Mouse (Mus musculus) embryonic stem cell, embryonic (primary cell): ENCODE results near the gene Antxr1.

ENCODE experiments used
- CTCF ChIA-PET, 4 experiments: fragments of 300-600 bp in 2 of 4; fragments of 350-600 bp in 2 of 4; sonication (Branson Sonifier 250); formaldehyde crosslinking; loops; one replicate each; lab custom pipeline; 2022; ENCODE audit warnings: inconsistent platforms in 2 of 4; lab: Charles Lee
- POLR2A ChIA-PET, 4 experiments: fragments of 300-600 bp in 2 of 4; fragments of 350-600 bp in 2 of 4; sonication (Branson Sonifier 250); formaldehyde crosslinking; loops; one replicate each; lab custom pipeline; 2022; ENCODE audit warnings: antibody characterized with exemption in 4 of 4, inconsistent platforms in 1 of 4; lab: Charles Lee

The Antxr1 gene

DNA sequence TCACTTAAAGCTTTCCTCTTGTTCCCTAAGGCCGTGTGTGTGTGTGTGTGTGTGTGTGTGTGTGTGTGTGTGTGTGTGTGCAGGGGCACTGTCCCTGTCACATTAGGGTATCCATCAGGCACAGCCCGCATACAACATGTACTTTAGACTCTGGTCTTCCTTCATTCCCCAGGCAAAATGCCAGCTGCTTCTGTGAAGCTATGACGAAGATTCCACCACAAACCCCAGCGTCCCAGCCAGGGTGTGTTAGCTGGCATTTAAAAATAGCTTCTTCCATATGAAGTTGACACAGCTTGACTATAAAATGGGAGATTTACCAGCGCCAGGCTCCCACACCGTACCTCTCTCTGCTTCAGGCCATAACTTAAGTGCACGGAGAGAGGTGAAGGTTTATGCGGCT is 152.5 kb downstream of the Antxr1 start:
- CTCF ChIA-PET, result interaction anchor here in 3 of 4 experiments (0.6 to 1.5 kb wide), 6 partner anchors 74 to 466 kb away, joined by 3 to 11 read pairs (median 4); no protein-coding TSS in a partner anchor
- POLR2A ChIA-PET, result interaction anchor here in 1 of 4 experiments (0.6 kb wide), 1 partner anchor 33 kb away, joined by 3 read pairs; no protein-coding TSS in a partner anchor

DNA sequence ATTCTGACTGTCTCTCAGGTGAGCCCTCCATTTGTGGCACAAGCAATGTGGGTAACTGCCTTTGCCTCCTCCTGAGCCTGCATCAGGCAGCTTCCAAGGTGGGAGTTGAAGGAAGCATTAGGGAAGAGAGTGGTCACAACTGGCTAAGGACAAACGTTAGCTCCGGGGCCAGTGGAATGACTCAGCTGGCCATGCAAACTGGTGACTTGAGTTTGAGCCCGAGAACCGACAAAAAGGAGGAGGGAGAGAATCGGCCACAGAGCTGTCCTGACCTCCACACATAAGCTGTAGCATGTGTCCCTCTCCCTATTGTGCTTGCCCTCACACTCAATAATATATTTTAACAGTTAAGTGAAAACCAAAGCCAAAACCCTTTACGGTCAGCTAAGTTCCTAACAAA is 152.9 kb downstream of the Antxr1 start:
- CTCF ChIA-PET, result interaction anchor here in 1 of 4 experiments (0.6 to 1.3 kb wide), 2 partner anchors 82 to 291 kb away, joined by 4 to 5 read pairs; no protein-coding TSS in a partner anchor
- POLR2A ChIA-PET, result interaction anchor here in 1 of 4 experiments (0.6 kb wide), 1 partner anchor 32 kb away, joined by 3 read pairs; no protein-coding TSS in a partner anchor

DNA sequence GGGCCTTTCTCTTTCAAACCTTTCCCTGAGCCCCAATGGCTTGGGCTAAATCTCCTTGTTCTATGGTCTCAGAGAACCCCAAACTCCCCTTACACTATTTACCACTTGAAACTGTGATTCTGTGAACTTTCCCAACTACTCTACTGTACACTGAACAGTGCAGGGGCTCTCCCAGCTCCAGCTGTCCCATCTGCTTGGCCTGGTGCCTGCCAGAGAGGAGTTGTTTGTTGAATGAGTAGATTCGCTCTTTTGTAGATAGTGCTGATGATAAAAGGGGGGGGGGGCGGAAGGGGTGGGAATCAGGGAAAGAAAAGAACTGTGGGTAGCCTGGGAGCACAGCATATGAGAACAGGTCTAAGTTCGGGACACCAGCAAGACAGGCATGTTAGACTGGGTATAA is 164.2 kb downstream of the Antxr1 start:
- CTCF ChIA-PET, result no interaction called here
- POLR2A ChIA-PET, result interaction anchor here in 2 of 4 experiments (0.6 kb wide), 2 partner anchors 10 to 44 kb away, joined by 3 to 4 read pairs; no protein-coding TSS in a partner anchor

DNA sequence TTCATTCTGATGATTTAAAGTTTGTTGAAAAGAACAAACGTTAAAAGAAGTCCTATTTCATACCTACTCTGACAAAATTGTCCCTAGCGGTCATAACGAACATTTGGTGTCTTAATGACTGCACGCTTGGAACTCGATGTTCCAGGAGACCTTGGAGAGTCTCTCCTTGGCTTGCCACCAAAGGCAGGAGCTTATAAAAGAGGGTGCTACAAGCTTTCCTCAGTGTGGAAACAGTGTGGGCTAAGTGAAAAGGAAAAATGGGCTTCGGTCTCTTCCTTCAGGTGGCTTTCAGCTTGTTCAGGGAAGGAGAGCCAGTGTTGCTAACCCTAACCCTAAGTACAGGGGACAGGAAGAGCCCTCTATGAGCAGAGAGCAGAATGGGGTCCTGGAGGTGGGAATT is 164.7 kb downstream of the Antxr1 start:
- POLR2A ChIA-PET, result interaction anchor here in 2 of 4 experiments (0.6 kb wide), 2 partner anchors 11 to 44 kb away, joined by 3 to 4 read pairs; no protein-coding TSS in a partner anchor
- CTCF ChIA-PET, result no interaction called here

DNA sequence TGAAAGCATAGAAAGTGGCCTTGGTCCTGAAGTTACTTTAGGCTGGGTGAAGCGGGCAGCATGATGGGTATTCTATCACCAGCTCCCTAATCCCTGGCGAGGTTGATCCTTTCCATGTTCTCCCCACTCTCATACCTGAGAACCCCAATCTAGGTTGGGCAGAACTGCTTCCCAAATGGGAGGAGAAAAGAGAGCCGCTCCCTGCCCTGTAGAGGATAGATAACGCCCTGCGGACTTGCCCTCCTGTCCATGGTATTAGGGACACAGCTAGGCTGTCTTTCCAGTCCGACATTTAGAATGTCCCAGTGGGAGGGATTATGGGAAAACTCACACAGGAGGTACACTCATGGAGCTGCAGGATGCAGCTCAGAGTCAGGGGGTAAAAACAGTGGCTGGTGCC is 165.3 kb downstream of the Antxr1 start:
- ChIA-PET POLR2A (no interaction called here), CTCF (interaction anchor here in 1 of 4 experiments (1.1 kb wide), 1 partner anchor 154 kb away, joined by 3 read pairs; no protein-coding TSS in a partner anchor)

DNA sequence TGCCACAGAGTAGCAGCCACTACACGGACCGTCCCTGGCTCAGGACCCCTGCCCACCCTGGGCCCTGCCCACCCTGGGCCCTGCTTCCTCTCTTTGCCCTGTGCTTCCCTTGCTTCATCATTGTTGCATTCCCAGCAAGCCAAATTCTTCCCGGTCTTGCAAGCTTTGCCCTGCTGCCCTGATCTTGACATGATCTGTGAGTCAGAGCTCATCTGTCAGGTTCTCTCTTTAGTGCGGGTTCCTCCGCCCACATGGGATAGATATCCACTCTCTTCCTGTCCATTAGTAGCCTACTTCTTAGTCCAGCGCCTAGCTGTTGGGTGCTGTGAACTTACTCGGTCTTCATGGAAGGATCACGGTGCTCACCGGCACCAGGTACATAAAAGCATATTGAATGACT is 167.6 kb downstream of the Antxr1 start:
- POLR2A ChIA-PET, result interaction anchor here in 1 of 4 experiments (1.4 kb wide), 1 partner anchor 48 kb away, joined by 3 read pairs; no protein-coding TSS in a partner anchor

DNA sequence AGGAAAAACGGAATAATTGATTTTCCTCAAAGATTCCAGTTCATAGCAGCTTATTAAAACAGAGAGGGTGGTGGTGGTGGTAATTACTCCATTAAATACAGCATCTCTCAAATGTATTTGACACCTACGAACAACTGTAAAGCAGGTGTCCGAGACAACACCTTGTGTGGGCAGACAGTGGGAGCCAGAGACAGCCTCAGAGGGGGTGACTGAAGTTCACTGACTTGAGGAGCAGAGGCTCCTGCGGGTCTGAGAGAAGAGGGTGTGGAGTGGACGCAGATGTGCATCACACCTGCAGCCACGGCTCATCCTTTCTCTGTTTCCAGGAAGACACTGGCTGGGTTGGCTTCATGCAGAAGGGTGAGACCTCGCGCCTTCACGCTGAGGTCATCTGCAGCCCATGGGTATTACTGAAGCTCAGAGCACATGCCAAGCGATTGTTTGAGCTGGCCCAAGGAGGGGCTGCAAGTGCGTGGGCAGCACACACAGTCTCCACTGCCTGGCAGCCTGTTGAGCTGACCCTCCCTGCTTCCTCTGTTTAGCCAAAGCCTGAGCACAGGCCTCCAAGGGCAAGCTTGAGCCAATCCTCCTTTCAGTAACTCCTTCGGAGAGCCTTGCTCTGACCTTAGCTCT is 168.8 kb downstream of the Antxr1 start:
- CTCF ChIA-PET, result interaction anchor here in 1 of 4 experiments (0.7 kb wide), 1 partner anchor 169 kb away, joined by 3 read pairs; the partner anchor contains the start of gene Antxr1
- POLR2A ChIA-PET, result interaction anchor here in 1 of 4 experiments (1.9 kb wide), 1 partner anchor 14 kb away, joined by 4 read pairs; no protein-coding TSS in a partner anchor

More for the DNA sequence above, 167.6 kb downstream of the Antxr1 start:
- CTCF ChIA-PET, result interaction anchor here in 1 of 4 experiments (1.1 kb wide), 1 partner anchor 67 kb away, joined by 3 read pairs; no protein-coding TSS in a partner anchor

DNA sequence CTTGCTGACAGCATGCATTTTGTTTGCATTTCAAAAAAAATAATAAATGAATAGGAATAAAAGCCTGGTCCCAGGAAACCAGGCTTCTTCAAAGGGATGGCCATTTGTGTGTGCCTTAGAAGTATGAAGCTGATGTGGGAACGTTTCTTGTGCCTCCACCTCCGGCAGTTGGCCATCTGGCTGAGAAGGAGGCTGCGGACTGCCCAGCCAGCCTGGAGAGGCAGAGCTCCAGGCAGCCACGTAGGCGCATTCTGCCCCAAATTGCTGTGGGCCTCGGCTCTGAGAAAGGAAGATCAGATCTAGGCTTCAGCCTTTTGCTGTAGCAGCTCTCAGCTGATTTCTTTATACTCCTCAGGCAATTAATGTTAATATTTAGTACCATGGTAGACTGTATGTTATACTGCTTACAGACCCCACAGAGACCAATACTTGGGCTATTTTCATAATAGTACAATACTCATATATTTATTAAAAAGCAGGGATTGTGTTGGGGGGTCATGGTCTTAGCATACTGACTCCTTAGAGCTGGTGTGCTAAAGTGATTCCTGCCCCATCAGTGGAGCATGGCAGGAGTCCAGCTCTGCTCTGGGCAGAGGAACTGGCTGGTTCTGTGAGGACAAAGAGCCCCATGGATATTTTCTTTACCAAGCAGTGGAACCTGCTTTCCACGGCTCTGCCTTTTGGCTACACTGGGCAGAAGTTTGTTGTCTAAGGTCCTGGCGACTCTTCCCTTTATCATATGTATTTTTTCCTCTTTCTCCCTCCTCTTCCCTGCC is 169.9 kb downstream of the Antxr1 start:
- ChIA-PET CTCF (interaction anchor here in 2 of 4 experiments (0.7 to 0.9 kb wide), 2 partner anchors 15 to 170 kb away, joined by 3 read pairs; partner anchors contain the start of gene Antxr1 (in 1 of the 2)), POLR2A (interaction anchor here in 1 of 4 experiments (1.5 to 1.9 kb wide), 2 partner anchors 8 to 13 kb away, joined by 4 read pairs; no protein-coding TSS in a partner anchor)

DNA sequence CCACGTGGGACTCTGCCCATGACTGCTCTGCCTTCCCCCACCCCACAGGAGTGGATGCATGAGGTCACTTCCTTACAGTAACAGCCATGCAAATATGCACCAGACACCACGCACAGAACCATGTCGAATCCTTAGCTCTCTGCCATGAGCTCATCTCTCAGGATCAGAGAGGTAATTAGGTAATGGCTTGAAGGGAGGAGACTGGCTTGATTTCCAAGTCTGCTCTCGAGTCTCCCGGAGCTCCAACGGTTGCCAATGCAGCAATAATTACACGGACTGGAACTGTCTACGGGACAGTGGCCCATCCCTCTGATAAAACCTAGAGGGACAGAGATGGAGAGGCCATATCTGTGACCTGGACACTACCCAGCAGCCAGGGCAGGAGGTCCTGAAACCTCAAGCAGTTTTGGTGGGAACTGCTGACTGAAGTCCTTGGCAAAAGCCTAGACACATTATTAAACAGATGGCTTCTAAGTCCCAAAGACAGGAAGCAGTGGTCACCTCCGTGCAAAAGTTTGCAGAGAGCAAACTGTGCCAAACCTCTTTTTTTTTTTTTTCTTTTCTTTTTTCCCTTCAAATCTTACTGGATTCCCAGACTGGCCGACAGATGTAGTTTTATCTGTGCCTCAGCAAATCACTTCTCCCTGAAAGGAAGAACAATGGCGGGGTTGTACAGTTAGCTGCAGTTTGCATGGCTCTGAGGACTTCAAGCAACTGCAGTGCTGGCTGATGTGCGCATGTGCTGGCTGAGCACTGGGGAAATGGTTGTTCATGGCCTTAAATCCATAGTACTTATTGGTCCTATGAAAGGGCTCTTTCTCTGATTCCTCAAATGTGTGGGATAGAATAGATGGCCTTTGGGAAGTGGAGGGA is 174.0 kb downstream of the Antxr1 start:
- ChIA-PET POLR2A (interaction anchor here in 1 of 4 experiments (1.3 kb wide), 1 partner anchor 9 kb away, joined by 3 read pairs; no protein-coding TSS in a partner anchor), CTCF (interaction anchor here in 3 of 4 experiments (0.5 to 1.1 kb wide), 4 partner anchors 19 to 428 kb away, joined by 3 to 5 read pairs (median 4); no protein-coding TSS in a partner anchor)

DNA sequence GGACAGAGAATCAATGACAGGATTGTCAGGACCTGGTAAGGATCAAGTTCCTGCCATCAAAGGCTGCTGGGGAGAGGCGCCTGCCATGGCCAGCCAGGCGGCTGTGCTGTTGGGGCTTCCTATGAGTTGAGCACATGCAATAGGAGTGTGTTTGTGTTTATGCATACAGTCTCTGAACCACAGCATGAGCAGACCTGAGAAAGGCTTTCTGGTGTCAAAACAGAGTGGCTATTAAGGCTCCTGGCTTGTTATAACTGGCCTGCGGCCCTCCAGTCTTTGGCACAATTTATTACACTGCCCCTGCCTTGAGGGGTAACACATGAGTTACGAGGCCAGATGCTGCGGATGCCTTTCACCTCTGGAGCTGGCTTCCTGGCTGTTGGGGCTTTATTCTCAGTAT is 175.4 kb downstream of the Antxr1 start:
- ChIA-PET CTCF (no interaction called here), POLR2A (no interaction called here)

DNA sequence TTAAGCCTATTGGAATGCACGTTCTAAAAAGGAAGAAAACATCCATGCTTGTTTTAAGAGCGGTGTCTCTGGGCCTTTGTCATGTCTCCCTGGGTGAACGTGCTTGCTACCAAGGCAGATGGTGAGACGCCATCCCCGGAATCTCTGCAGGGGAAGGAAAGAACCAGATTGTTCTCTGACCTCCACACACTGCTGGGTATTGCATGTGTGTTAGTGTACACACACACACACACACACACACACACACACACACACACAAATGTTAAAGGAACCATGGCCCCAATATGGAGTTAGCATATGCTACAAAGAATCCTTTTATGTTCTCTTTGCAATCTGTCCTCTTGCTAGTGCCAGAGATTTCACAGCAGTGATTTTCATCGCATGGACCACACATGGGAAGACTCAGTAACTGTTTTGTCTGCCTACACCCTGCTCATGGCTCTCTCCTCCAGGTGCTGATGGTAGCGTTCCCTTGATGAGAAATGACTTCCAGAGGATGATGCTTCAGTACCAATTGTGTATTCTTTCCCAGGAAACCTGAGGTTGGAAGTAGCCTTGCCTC is 177.5 kb downstream of the Antxr1 start:
- CTCF ChIA-PET, result no interaction called here
- POLR2A ChIA-PET, result no interaction called here

DNA sequence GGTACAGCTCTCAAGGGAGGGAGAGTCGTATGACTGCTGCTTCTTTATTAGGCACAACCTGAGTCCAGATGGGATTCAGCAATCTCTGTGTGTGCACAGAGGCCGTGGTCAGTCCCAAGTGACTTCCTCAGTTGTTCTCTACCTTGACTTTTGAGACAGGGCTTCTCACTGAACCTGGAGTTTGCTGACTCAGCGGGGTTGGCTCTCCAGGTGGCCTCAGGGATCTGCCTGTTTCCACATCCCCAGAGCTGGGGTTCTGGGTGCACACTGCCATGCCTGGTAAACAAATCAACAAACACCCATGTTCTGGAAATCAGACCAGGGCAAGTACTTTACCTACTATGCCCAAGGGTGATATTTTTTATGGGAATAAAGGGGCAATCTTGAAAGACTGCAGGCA is 181.8 kb downstream of the Antxr1 start:
- ChIA-PET POLR2A (no interaction called here), CTCF (interaction anchor here in 1 of 4 experiments (1.2 kb wide), 1 partner anchor 52 kb away, joined by 3 read pairs; no protein-coding TSS in a partner anchor)

DNA sequence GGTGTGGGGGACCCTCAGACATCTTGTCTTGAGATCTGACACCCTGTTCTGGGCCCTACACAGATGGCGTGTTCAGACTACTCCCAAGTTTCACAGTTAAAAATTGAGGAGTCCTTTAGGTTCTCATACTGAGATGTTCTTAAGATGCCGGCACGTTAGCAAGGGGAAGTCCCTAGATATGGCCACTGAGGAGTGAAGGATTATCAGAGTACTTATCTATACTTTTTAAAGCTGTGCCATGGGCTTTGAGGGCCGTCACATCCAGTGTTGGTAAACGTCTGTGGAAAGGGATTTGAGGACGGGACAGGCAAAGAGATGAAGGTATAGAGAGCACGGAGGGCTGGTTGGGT is 182.4 kb downstream of the Antxr1 start:
- CTCF ChIA-PET, result interaction anchor here in 1 of 4 experiments (1.2 kb wide), 1 partner anchor 52 kb away, joined by 6 read pairs; no protein-coding TSS in a partner anchor

DNA sequence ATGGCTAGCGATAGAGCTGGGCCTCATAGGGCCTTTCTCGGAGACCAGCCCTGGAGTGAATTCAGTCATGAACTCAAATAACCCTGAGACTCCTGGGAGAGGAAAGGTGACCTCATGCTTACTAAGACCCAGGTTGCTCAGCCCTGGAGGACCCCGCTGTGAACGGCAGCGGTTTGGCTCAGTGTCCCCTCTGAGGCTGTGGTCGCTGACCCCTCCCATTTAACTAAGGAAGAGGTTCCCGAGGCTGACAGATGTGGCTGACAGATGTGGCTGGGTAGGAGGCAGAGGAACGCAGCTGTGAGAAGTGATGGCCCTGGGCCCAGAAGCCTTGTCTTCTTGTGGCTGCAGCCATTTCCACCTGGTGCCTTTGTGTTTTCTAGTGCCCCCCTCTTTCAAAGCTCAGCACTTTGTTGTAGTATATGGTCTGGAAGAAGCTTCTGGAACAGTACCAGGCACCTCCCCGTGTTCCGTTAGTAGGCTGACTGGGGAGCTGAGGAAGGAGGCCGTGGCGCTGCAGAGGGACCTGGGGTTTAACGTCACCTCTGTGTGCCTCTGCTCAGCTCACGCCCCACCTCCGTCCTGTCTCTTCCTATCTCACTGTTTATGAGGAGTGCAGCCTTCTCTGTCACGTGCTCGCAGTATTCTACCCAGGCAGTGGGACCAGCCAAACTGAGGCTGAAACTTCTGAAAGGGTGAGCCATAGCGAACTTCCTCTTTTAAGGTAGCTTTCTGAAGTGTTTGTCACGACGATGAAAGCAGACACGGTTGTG is 183.0 kb downstream of the Antxr1 start:
- ChIA-PET CTCF (interaction anchor here in 1 of 4 experiments (1.2 kb wide), 1 partner anchor 52 kb away, joined by 6 read pairs; no protein-coding TSS in a partner anchor), POLR2A (interaction anchor here in 1 of 4 experiments (1.2 to 1.4 kb wide), 2 partner anchors 9 to 13 kb away, joined by 3 to 4 read pairs; no protein-coding TSS in a partner anchor)

More for the DNA sequence above, 182.4 kb downstream of the Antxr1 start:
- POLR2A ChIA-PET, result interaction anchor here in 1 of 4 experiments (1.2 to 1.4 kb wide), 2 partner anchors 9 to 12 kb away, joined by 3 to 4 read pairs; no protein-coding TSS in a partner anchor

DNA sequence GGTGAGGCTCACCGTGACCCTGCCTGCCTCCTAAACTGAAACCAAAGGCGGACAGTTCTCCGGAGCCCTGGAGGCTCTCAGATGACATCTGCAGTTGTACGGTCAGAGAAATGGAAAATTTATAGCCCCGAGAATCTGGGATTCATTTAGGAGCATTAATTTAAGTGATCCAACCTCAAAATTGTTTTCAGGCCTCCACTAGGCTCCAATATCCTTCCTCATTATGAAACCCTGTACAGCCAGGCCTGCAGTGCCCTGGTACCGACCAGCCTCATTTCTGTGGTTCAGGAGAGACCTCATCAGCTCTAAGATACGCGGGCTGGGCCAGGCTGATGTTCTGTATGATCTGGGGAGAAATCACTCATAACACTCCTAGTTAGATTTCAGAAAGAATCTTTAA is 184.2 kb downstream of the Antxr1 start:
- CTCF ChIA-PET, result interaction anchor here in 2 of 4 experiments (1.2 to 1.5 kb wide), 2 partner anchors 14 to 50 kb away, joined by 3 read pairs; no protein-coding TSS in a partner anchor
- POLR2A ChIA-PET, result no interaction called here

DNA sequence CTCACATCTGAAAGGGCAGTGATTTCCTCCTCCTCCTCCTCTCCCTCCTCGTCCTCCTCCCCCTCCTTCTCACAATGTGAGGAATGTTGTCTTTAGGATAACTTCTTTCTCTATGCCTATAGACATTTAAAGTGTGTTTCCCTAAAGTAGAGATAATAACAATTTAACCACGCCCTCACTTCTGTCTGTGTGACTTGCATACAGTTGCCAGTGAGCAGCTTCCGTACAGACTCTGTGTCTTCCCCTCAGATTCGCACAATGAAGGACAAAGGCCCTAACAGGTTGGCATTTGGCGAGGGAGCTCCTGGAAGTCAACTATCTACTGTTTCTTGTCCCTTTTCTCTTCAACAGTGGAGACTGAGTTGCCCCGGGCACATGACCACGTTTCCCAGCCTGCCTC is 185.2 kb downstream of the Antxr1 start:
- ChIA-PET POLR2A (interaction anchor here in 2 of 4 experiments (0.5 to 0.8 kb wide), 2 partner anchors 33 to 418 kb away, joined by 3 read pairs; no protein-coding TSS in a partner anchor), CTCF (interaction anchor here in 2 of 4 experiments (1.2 to 1.5 kb wide), 2 partner anchors 15 to 49 kb away, joined by 3 read pairs; no protein-coding TSS in a partner anchor)
